Mouse (Mus musculus) frontal cortex, postnatal 25 days (tissue): Measurements from ENCODE around the gene Mad1l1.

Source experiments
- DNase-seq, 2 experiments: peaks; one replicate each; pipeline ENCODE4 v3.0.0; 2022; ENCODE audit warnings: low spot score in 2 of 2

The Mad1l1 gene

DNA sequence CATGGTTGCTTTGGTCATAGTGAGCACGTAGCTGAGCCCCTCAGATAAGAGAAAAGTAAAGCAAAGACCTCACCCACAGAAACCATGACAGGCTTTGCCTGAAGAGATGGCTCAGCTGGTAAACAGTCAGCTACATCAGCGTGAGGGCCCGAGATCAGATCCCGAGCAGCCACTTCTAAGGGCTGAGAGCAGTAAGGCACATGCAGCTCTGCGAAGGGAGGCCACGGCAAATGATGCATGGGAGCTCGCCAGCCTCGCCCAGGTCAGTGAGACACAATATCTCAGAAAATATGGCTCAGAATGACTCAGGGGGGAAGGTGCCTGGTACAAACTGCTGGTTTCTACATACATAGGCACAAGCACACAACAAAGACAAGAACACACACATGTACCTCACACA lies 143.8 kb downstream of the Mad1l1 start:
- DNase-seq, result no peak

DNA sequence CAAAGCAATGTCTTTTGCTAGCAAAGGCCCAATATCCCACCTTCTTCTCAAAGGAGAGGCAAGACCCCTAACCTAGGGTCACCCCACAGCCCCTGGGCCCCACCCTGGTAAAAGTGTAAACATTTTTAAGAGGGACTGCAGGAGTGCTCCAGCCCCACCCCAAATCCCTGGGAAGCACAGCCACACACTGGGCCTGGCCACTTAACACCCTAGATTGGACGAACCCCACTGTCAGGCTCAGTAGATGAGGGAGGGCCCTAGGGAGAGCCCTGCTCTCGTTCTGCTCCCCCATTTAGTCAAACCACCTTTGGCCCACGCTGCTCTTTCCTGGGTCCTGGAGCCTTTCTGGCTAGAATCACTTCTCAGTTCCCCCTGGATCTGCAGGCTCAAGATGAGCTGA lies 145.0 kb downstream of the Mad1l1 start:
- no peak for DNase-seq

DNA sequence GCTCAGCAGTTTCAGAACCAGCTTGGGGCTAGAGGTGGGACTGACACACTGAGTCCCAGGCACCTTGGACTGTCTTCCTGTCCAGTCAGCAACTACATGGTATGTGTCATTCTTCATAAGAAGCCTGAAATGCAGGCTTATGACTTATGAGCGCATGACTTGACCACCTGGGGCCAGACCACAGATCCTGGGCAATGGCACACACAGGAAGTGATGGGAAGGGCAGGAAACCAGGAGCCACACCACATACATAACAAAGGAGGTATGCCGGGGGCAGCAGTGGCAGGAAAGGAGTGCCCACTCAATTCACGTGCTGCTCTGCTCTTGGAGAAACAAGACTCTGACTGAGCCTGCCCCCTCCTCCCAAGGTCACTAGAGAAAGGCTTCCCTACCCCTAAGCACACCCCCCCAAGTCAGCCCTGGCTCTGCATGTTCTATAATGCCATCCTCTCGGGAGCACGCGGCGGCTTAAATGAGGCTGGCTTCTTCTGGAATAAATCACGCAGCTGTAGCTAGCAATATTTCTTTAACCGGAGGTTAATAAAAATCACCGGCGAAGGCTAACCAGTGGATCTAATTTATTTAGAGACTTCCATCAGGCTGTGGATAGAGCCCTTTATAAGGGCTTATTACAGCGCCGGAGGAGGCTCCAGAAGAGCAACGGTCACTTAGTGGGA lies 146.4 kb downstream of the Mad1l1 start:
- no peak for DNase-seq

DNA sequence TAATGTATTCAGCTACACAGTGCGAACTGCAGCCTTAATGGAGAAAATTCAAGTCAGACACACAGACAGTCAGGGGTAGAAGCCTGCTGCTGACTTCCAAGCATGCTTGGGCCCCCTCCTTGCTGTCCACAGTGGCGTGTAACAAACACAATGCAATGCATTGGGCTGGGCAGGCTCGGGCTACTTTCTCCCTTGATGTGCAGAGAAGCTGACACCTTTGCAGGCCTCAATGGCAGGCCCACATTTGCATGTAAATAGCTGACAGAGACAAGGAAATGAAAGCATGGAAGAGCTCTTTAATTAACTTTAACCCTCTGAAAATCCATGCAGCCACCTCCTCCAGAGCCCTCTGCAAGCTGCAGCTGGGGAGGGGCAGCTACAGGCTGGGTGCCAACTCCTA lies 147.3 kb downstream of the Mad1l1 start:
- no peak for DNase-seq

DNA sequence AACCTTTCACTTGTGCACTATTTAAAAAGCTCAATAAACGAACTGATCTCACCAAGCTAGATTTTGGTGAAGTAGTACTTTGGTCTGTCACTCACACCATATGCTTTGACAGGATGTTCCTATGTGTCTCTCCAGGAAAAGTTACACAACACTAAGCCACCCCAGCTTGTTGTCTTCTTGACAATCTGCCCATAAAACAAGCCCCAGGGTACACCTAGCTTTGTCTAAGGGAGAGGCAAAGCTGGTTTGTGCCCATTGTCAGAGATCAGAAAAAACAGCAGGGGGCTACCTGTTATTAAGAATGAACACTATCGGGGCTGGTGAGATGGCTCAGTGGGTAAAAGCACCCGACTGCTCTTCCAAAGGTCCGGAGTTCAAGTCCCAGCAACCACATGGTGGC lies 148.2 kb downstream of the Mad1l1 start:
- no peak for DNase-seq

DNA sequence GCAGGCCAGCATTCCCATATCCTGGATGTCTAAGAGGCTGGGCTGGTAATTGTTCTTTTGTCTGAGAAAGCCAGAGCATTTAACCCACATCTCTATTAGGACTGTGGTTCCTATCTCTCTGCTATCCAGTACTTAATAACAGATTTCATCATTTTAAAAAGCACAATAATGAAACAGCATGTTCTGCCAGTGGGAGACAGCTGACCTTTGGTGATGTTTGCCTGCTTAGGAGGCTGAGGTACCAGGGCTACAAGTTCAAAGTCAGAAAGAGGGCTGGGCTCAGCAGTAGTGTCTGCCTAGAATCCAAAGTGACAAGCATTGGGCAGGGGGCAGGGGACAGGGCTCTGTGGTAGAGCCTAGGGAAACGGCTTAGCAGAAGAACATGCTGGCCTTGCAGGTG lies 149.6 kb downstream of the Mad1l1 start:
- DNase-seq, result no peak

DNA sequence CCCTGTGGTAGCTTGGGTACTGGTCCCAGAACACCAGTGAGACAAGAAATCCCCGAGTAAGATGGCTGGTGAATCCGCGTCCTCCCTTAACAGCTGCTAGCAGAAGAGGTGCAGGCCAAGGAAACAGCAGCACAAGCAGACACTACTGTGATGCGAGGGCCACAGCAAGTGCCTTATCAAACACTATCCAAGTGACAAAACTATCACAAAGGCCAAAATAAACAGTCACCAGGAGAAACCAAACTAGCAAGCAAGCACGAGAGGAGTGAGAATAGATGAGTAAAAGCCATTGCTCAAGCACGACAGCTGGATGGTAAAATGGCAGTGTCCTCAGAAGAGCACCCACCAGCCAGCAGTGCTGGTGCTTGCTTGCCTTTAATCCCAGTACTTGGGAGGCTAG lies 153.8 kb downstream of the Mad1l1 start:
- no peak for DNase-seq

DNA sequence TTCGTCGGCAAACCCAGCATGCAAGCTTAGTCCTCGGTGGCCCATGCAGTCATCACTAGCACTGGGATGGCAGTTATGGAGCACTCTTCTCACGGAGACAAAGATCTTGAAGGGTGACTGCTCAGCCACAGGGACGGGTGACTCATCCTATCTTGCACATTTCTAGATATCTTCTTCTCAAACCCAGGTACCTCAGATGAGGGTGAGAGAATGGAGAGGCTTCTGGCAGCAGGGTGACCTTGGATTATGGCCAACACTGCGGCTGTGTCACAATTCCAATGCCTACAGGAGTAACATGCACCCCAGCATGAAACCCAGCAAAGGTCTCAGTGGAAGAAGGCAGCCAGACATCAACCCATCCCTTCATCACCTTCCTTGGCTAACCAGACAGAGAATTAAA lies 154.3 kb downstream of the Mad1l1 start:
- DNase-seq, result no peak

DNA sequence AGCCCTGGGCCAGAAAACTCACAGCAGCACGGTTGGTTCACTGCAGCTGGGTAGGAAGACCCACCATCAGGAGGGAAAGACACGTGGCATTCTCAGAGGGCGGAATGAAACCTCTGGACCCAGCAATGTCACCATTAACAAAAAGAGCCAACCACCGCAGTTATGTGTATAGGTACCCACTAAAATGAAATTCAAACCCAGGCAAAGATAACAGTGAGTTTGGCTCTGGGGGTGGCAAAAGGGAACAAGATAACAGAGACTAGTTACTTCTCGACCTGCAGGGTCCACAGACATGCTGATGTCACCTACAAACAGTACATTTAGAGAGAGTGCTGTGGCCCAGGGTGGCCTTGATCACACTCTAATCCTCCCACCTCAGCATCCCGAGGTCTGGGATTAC lies 157.4 kb downstream of the Mad1l1 start:
- DNase-seq, result no peak

DNA sequence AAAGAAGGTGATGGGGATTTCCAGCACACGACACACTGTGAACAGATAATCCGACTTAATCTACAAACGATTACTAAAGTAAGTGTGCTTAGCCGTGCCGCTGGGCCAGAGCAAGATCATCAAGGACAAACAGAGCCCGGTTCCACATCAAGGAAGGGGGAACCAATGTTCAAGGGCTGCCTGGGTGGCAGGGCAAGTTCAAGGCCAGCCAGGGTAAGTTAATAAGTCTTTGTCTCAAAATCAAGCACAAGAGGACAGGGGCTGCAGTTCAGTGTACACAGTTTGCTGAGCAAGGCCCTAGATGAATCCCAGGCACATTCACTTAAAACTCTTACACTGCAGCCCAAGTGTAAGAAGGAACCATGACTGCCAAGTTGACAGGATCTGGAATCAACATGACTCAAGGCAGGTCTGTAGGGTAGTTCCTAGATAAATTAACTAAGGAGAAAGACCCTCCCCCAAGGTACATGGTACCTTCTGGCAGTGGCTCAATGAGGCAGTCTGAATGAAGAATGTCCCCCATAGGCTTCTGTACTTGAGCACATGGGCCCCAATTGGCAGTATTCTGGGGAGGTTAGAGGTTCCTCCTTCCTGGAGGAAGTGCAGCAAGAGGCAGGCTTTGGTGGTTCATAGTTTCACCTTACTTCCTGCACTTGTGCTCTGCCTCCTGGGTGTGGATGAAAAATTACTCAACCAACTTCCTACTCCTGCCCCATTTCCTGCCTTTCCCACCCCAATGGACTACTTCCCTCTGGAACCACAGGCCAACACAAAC lies 159.1 kb downstream of the Mad1l1 start:
- DNase-seq, result no peak

DNA sequence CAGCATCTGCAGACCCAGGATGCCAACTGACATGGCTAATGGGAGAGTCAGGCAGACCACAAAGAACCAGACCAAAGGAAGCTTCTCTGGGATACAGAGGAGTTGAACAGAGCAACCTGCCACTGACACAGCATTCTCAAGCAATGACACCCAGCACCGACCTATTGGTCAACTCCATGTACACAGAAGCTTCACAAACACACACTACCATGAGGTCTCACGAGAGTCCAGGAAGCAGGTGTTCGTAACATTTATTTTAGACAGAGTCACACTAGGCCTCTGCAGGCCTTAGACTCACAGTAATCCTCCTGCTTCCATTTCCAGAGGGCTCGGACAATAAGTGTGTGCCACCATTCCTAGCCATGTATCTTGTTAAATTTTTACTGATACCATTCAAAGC lies 162.3 kb downstream of the Mad1l1 start:
- DNase-seq, result no peak

DNA sequence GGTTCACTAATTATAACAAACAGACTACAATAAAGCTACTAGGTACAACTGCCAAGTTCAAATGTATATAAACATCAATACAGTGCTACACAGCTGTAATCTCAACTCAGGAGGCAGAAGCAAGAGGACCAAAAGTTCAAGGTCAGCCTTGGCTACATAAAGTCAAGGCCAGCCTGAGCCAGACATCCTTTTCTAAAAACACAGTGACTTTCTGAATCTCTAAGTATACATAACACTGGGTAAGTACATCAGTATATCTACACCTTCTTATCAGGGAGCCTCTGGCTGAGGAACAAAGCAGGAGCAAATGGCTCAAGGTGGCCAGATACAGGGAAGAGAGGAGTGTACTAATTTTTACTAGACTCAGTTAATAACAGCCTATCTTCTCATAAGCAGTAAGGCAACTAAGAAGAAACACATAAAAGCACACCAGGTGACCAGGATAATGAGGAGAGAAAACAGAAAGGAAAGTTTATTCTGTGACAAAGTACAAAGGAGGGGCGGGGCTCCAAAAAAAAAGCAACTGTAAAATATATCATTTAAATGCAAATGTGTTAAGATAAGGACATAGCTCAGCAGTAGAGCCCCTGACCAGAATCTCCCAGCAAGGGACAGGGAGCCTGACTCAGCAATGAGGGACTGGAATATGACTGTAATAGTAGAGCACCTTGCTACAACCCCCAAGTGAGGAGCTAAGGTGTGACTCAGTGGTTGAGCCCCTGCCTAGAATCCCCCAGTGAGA lies 163.3 kb downstream of the Mad1l1 start:
- DNase-seq, result no peak

DNA sequence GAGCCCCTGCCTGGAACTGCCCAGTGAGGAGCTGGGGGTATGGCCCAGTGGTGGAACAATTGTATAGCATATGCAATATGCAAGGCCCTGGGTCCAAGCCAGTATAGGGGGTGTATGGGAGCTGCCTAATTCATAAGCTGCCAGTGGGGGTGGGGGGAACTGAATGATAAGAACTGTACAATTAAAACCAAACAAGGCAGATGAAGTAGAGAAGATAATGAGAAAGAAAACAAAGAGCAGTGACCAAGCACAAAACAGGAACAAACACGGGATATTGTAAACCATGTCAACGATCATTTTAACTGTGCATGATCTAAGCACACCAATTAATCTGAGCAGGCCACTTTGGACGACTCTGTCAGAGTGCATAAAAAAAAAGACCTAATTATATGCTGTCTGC lies 167.2 kb downstream of the Mad1l1 start:
- no peak for DNase-seq

DNA sequence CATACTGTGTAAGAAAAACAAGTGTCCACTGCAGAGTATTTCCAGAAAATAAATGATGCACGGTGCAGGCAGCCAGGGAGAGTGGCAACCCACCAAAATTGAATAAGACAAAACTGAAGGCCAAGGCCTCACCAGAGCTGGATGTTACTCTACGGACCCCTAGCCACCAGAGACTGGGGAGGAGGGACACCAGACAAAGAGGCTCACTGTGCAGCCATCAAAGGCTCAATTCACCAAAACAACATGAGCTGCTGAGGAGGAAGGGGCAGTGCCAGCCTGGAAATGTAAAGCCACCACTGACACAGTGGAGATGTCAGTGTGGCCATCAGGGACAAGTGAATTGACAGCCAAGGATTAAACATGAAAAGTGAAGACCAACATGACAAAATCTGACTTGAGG lies 169.5 kb downstream of the Mad1l1 start:
- DNase-seq, result no peak

DNA sequence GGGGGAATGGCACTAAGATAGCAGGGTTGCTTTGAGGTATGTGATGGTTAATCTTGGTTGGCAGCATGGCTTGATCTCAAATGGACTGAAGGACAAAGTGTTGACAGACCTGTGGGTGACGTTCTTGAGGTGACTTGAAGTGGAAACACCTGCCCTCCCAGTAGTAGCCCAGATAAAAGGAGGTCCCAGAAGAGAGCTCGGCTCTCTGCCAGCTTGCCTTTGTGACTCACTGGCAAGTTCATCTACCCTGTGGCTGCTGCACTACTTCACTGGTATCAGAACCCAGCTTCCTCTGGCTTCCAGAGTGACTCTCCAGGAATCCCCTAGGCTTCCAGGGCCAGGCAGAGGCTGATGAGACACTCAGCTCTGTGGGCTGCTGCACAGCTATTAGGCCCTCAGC lies 170.2 kb downstream of the Mad1l1 start:
- no peak for DNase-seq

DNA sequence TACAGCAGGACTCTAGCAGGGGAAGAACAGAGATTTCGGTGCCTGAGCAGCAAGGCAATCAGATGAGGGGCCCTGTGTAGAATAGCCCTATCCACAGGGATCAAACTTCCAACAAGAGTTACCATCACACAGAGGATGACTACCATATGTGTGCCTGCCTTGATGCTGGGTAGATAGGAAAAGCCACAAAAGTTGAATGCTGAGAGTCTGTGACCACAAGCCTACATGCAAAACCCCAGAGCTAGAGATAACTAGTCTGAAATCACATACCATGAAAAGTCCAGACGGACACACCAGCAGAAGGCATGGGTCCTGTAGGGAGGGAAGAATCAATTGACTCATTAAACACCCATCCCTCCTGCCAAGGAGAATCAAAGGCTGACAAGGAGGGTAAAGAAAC lies 170.7 kb downstream of the Mad1l1 start:
- DNase-seq, result no peak

DNA sequence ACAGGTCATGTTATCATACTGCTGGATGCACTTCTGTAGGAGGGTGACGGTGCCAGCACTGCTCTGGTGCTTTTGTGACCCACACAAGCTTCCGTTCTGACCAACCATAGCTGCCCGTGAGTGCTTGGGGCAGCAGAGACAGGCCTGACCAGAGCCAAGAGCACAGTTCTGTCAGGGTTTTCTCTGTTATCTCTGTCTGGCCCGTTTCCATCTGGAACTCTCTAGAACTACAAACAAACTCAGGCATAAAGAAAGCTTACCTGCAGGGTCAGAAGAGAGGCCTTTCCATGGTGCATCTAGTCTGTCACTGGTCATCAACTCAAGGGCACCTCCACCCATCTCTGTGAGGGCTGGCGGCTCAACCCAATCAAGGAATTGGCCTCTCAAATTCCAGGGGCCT lies 171.2 kb downstream of the Mad1l1 start:
- DNase-seq, result no peak

DNA sequence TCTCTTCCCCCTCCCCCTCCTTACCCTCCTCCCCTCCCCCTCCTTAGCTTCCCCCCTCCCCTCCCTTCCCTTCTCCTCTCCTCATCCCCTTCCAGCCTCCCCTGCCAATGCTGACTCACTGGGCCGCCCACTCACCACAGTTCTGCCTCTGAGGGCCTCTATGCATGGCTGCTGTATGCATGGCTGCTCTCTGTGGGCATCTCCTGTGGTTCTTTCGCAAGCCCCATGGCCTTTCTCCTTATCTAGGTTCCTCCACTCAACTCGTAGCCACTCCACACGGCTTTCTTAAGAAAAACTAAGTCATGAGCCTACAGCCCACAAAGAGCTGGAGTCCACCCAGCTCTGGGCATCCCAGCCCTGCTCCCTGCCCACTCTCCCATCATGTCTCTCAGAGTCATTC lies 172.1 kb downstream of the Mad1l1 start:
- peak in 1 of 2 experiments; percentile 32 for DNase-seq

DNA sequence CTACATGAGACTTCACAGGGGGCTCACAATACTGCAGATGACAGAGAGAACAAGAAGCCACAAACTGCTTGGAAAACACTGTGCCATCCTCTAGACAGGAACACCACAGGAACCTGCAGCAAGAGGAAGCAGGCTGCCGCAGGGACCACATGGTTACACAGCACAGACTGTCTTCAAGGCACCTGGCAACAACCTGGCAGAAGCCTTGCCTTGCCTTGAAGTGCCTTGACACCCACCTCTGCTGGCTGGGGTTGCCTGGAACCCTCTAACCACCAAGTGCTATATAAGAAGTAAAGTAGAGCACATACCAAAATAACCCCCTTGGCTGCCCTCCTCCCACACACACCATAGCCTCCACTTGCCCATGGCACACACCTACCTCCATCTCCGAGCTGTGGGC lies 177.8 kb downstream of the Mad1l1 start:
- DNase-seq, result no peak

DNA sequence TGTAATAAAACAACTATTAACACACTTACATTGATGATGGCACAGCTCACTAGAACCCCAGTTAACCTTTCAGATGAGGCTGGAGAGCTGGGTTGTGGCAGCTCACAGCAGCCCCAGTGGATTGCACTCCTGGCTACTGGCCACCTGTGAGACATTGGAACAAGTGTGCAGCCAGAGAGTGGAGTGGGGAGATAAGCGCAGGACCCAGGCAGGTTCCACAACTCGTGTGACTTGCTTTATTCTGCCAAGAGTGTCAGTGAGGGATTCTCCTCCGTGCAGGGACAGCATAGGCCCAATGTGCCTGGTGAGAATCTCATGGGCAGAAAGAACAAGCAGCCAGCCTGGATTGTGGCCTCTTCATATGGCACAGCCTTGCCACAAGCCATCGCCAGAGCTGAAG lies 180.0 kb downstream of the Mad1l1 start:
- DNase-seq, result no peak

DNA sequence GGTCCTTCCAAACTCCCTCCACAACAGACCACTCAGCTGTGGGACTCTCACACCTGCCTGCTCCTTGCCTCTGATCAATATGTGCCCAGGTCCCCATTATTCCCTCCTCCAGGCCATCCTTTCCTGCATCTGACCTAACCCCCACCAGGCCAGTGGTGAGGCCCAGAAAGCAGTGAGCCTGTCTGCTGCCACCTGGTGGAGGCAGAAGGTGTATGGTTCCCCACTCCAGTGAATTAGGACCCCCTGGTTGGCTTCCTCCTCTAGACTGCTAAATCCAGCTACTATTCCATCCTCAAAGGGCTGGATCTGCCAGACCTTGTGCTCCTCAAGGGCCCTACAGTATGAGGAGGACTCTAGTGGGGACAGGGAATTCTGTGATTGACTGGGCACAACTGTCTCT lies 181.1 kb downstream of the Mad1l1 start:
- peak; percentile 35 to 39 for DNase-seq

DNA sequence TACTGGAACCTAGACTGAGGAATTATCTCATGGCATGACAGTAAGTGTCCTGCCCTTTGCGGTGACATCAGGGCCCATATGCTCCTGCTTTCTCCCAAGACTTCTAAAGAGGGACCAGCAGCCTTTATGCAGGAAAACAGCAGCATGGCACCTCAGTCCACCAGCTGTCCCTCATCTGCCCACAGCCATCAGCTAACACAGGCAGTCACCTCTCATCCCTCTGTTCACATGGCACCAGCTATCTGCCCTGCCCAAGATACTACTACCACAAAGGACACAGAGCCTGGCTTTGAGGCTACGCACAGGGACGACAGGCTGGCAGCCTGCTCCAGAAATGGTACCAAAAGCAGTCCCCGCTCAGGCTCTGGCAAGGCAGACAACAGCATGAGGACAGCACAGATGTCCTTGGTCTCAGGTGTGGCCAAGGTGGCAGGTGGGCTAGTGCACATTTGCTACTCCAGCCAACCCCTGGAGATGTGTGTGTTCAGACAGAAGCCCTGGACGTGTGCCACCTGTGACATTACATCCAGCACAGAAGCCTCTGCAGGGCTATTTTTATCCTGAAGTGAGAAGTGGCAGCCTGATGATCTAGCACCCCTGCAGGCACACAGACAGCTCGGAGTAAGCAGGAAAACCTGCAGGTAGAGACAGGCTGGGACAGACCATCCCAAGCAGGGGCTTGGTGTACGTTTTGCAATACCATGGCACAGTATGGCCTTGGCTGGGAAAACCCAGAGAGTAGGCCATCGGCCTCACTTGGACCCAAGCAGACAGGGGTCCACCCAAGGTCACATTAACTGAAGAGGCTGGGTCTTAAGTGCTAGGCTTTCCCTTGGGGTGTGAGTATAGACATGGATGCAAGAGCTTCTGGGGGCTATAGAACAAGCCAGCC lies 185.4 kb downstream of the Mad1l1 start:
- DNase-seq, result no peak
